Mouse (Mus musculus) c-Kit-positive CD71-positive TER-119-negative erythroid progenitor cells, embryonic 14.5 days (primary cell): ENCODE data around the gene Fau.
A peak's percentile ranks its signal among the peaks of the same experiment; 100 is the strongest.

Experiments used
- DNase-seq: peaks from one replicate; pipeline ENCODE4 v3.0.0-alpha.2; 2013; ENCODE audit warnings: low read depth

Fau gene

DNA sequence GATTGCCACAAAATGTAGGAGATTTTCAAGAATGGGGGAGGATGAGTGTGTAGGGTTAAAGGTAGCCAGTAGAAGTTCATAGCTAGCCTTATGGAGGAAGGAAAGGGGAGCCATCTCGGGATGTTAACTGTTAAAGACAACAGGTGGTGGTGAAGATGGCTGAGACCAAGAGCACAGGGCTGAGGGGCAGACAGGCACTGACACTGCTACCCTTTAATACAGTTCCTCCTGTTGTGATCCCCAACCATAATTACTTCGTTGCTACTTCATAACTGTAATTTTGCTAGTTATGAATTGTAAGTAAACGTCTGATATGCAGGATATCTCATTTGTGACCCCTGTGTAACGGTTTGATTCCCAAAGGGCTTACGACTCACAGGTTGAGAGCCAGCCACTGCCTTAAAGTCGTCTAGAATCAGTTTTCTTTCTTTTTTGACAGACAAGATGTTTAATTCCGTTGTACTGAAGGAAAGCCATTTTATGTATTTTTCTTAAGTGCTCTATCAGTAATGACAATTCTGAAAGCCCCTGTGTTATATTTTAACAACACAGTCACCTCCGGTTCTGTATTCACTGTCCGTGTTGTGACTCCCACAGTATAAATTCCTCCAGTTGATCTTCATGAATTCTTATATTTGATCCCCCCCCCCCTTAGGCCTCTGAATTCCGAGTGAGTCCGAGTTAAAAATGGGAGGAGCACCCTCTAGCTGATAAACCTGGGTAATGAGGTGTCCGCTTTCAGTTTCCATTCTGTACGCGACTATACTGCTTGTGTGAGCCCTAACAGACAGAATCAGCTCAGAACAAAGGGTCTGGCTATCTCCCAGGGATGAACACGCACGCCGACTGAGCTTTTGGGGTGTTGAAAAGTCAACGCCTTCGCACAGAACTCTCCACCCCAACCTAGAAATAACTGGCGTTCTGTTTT, 12.0 kb upstream of the Fau start:
- no peak for DNase-seq

DNA sequence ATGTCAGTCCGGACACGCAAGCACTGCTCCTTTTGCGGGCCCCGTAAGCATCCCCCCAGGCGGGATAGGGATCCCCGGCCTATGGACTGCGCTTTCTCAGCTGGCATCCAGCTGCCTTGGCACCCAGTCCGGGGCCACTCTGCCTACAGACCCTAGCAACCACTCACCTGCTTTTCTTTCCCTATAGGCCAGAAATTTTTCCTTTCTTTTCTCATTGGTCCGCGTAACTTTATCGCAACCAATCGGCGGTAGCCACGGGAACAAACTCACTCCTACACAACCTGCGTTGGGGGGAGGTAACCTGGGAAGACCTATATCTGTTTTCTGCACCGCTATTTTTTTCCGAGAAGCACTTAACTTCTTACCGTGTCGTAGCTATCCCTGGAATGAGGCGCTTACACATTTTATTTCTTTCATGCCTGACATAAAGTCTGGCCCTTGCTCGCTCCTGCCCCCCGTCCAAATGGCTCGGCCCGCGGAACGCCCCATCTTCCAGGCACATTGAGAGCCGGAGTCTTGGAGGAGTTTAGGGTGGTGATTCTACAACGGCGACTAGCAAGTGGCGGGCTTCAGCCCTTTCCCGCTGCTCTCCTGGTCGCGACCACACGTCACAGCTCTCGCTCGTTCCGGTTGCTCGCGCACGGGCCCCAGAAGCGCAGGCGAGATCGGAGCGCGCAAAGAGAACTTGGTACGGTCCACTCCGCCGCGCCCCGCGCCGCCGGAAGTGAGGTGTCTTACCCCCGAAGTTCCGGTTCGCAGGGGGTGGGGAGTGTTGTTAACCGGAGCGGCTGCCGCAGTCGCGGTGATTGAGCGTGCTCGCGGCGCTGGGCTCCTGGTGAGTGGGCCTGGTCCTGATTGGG, 11.1 kb upstream of the Fau start, which contains the start of gene Syvn1:
Gene Syvn1 (plus strand): TSS at position 283 of the 860 bp plus-strand sequence.
- peak; percentile 94 for DNase-seq

DNA sequence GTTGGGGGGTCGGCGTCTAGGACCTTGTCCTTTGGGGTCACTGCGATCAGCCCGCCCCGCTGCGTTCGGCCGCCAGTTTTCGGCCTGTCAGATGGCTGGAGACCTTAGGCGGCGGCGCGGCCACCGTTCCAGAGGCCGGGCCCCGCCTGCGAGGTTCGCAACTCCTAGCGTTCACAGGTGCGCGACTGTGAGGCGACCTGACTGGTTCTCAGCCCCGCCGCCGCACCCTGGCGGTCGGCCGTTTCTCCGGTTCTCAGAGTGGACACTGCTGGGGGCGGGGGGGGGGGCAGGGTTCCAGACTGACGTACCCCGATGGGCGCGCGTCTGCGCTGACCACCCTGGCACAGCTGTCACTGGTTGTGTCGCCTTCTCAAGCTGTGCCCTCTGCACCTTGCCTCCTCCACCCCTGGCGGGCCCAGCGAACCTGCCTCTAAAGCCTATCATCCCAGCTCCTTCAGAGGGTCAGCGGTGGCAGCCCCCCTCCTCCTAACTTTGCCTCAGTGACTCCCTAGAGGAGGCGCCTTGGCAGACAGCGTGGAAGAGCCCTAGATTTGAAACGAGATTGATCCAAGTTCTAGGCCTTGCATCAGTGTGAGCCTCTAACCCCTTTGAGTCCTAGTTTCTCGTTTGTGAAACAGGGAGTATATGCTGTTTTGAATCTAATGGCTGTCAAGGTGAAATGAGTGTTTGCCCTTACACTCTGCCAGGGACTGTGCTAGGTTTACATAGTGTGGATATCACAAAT, 10.3 kb upstream of the Fau start:
- DNase-seq = no peak

DNA sequence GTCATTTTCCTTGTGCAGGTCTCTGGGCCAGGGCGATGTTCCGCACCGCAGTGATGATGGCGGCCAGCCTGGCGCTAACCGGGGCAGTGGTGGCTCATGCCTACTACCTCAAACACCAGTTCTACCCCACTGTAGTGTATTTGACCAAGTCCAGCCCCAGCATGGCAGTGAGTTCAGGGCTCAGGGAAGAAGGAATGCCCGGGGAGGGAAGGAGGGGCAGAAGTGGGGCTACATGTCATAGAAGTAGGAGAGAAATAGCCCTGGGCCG, 9.8 kb upstream of the Fau start:
- DNase-seq = no peak

DNA sequence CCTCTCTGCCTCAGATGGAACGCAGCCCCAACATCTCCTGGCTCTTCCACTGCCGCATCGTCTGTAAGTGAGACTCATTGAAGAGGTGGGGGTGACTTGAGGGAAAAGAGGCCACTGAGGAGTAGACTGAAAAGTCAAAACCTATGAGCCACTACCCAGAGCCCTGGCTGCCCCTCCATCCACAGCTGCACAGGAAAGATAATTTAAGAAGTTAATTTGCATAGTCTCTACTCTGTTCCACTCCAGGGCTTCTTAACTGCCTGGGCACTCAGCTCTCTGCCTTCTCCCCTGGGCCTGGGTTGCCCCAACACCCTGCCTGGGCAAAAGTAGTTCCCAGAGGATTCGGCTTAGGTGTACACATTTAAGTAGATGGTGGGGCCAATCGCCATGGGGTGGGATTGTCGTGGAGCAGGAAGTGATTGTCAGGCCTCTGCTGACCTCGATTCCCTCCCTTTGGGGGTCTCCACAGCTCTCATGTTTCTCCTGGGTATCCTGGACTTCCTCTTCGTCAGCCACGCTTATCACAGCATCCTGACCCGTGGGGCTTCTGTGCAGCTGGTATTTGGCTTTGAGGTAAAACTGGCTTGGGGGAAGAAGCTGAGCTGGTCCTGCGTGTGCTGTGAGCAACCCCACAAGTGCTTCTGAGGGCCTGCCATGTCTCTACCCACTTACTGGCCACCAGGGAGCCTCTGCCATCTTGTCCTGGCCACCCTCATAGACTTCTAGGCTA, 8.8 kb upstream of the Fau start:
- DNase-seq = no peak

DNA sequence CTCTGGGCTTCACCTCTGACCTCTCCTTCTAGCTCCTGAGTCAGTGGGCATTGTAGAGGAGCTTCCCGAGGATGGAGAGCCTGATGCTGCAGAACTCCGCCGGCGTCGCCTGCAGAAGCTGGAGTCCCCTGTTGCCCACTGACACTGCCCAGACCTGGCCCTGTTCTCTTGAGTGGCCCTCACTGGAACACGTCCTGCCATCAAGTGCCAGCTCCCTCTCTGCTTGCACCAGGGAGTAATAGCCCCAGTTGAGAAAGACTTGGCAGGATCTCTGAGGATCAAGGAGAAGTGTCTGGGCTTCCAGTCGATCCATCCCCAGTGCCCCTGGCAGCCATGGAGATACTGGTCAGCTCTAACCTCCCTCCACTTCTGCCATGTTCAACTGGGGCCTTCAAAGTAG, 5.1 kb upstream of the Fau start:
- DNase-seq = no peak

DNA sequence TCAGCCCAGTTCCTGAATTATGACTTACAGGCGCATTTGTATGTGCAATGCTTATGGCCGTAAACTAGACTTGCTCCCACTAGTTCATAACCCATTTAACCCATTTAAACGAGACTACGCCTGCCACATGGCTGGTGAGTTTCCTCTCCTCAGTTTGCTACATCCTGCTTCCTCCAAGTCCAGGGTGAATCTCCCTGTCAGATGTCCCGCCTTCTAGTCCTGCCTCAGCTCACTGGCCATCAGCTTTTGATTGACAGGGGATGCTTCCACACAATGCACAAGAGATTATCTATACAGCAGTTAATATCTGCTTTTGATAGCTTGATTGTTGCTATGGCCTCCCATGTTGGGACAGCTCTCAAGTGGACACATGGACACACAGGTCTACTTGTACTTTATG, 3.3 kb upstream of the Fau start:
- DNase-seq = no peak

DNA sequence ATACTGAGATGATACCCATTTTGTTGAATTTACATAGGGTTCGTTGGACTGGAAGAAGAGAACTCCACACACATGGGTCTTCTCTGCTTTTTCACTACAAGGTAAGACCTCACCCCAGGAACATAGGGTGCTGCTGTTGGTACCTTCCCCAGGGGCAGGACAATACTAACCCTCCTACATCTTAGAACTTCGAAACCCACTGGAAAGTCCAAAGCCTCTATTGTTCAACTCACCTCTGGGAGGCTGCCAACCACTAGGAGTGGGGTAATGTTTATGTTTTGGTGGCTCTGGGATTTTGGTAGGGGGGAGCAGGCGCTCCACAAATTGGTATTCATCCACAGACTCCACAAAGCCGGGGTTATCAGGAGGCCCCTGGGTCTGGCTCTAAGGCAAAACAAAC, 948 bp upstream of the Fau start:
- no peak for DNase-seq

DNA sequence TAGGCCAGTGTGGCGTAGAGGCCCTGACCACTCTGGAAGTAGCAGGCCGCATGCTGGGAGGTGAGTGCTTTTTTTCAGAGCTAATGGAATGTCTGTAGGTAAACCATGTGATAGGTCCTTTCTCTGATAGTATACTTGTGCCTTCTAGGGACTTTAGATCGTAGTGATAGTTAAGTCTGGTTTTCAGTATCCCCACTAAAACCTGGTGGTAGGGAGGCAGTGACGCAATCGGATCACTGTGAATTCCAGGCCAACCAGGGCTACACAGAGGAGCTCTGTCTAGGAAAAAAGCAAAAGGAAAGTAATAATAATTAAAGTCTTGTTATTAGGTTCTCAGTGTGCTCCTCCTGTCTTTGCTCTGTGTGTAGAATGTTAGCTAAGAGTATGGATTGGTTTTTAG, 869 bp downstream of the Fau start:
- no peak for DNase-seq

DNA sequence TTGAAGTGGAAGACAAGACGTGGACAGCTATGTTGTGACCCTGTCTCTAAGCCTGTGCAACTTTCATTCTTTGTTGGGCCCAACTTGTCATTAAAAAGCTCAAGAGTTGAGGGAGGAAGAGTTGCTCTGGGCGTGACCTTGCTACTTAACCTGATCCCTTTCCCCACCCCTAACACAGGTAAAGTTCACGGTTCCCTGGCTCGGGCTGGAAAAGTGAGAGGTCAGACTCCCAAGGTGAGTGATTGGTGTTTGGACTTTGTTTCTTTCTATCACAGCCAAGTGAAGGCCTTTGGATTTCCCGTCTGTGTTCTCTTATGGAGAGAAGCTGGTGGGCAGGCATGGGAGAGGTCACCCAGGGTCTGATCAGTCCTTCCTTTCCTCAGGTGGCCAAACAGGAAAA, 1.3 kb downstream of the Fau start:
- DNase-seq = no peak

DNA sequence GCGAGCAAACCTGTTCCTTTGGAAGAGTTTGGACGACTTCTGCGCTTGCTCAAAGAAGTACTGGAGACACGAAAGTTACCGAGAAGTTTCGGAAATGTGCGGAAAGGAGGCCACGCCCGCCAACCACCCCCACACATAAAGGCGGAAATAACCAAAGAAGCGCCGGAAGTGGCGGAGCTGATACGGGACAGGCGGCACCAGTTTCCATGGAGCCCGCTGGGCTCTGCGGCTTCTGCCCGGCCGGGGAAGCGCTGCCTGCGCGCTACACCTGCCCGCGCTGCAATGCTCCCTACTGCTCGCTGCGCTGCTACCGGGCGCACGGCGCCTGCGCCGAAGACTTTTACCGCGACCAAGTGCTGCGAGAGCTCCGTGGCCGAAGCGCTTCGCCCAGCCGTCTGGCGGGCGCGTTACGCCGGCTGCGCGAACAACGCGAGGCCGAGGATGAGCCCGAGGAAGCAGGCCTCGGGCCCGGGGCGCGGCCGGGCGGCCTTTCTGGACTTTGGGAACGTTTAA, 3.4 kb downstream of the Fau start, which contains the start of gene Znhit2:
Gene Znhit2 (plus strand): TSS at position 172 of the 513 bp plus-strand sequence.
- peak; percentile 94 for DNase-seq

DNA sequence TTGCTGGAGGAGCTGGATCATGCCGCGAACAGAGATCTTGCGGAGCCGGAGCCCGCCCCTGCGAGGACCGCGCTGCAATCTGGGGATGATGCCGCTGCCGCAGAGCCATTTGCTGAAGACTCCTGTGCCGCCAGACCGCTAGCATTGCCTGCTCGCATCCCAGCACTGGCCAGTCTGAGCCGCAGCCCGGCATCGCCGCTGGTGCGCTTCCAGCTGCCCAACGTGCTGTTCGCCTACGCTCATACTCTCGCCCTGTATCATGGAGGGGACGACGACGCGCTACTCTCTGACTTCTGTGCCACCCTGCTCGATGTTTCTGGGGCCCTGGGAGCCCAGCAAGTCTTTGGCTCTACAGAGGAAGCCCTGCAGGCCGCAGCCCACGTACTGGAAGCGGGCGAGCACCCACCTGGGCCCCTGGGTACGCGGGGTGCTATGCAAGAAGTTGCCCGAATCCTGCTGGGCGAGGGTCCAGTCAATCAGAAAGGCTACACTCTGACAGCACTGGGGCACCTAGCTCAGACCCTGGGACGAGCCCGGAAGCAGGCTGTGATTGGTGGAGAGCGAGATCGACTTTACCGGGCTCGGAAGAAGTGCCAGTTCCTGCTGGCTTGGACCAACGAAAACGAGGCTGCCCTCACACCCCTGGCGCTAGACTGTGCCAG, 4.1 kb downstream of the Fau start:
- no peak for DNase-seq

DNA sequence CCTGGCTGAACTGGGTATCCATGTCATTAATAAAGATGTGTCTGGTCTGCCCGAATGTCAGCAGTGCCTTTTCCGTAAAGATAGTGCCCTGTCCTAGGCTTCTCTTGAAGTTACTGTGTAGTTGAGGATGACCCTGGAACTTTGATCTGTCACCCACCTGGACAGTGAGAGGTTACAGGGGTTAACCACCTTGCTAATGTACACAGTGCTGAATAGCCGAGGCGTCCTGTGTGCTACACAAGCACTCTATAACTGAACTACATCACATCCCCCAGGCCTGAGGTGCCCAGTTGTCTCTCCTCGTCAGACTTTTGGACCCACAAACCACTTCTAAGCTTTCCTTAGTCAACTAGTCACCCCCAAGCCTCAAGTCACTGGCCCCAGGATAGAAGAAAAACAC, 4.8 kb downstream of the Fau start:
- DNase-seq = no peak

DNA sequence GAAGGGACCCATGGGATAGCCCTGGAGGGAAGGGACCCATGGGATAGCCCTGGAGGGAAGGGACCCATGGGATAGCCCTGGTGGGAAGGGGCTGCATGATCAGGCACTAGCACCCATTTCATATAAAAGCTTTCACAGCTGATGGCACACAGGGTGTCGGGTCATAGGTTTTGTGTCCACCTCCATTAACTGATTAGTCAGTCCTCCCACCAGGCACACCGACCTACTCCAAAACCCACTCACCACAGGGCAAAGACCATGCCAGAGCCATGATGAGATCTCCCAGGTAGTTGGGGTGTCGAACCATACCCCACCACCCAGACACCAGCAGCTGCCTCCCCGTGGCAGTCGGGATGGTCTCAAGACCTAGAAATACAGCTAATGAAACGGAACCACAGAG, 5.4 kb downstream of the Fau start:
- no peak for DNase-seq

DNA sequence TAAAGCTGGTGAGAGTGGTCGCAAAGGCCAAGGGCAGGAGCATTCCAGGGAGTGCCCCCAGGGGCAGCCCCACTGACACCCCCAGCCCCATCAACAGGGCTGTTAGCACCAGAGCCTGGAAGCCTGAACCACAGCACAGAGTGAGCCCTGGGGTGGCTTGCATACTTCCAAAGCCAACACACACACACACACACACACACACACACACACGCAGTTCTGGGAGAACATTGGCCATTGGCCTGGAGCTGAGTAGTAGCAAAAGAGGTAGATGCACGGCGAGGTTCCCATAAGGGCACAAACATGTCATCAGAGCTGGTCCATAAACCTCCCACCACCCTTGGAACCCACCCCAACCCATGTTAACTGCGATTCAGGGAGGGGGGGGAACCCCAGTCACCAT, 8.9 kb downstream of the Fau start:
- DNase-seq = no peak

DNA sequence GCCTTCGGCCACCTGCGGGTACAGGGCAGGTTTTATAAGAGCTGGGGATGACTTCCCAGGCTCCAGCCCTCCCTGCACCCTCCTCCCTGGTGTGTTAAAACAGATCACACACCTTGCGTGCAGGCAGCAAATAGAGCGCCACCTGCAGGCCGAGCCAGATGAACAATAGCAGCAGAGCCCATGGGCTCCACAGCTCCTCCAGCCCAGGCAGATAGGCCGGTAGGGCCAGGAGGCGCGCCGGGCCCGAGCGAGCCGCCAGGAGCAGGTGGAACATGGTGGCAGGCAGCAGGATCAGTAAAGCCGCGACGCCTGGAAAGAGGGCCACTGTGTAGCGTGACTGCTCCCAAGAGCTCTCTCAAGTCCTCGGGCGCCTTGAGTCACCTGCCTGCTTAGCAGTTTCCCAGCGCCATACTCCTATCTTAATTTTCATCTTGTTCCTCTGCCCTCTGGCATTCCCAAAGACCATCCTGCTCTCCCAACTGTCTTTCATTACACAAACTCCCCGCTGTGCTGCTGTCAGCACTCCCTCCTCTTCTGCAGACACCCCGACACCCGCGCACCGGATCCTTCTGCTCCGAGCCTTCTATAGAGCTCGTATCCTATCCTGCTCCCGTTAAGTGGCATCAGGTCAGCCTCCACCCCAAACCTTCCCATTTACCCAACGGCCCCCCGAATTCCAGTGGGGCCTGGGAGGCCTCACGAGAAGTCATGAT, 9.5 kb downstream of the Fau start:
- DNase-seq = peak; percentile 83

DNA sequence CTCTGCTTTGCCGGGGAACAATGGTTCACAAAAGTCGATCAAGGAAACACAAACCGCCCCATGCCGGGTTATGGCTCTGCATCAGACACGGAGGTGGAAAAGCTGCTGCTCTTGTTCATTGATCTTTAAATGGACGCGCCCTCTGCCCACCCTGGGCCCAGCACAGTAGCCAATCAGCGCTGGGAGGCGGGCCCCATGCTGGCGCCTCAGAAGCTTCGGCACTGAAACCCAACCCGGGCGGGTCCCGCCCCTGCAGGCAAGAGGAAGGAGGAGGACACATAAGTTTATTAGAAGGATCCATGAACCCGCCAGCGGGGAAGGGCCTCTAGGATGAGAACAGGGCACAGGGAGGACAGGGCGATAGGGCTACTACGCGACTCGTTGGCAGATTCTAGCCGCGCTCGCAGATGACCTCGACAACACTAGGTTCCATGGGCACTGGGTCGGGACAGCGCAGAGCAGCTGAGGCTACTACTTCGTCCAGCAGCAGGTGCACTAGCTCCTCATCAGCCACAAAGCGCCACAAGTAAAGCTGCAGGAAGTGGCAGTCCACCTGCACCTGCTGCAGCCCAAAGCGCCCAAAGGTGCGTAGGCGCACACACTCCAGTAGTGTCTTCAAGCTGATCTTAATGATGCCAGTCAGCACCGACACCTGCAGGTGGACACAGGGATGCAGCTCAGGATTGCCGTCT, 10.2 kb downstream of the Fau start, which contains the start of gene Tm7sf2:
Gene Tm7sf2 (minus strand): TSS at position 650 of the 692 bp plus-strand sequence.
- DNase-seq = peak; percentile 93

DNA sequence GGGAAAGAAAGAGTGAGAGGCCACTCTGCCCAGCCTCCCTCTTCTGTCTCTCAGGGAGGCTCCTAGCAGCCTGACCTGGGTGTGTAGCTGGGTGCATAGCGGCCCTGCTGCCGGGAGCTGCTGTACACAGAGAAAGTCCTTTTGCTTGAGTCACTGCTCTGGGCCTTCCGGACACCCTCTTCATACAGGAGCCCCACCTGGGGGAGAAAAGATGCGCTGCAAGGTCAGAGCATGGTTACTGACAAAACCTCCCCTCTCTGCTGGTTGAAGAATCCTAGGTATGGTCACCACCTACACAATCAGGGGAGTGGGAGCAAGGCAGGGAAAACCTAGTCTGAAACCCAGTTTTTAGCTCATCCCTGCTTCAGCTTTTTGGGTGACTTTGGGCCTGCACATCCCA, 11.3 kb downstream of the Fau start:
- no peak for DNase-seq

DNA sequence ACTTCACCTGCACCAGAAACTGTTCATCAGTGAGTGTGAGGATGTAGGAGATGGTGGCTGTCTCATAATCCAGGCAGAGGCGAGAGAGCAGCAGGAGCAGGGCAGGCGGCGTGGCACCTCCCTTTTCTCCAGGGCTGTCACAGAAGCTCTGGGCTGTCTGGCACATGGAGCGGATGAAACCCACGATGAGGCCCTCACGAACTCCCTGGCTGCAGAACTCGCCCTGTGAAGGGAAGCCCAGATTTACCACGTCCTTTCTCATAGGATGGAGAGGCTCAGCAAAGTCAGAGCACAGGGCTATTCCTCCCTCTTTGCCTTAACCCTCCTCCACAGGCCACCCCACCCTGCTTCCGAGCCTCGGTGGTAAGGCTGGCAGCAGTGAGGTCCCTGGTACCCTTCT, 12.2 kb downstream of the Fau start:
- no peak for DNase-seq
